Mouse (Mus musculus) embryonic fibroblast, embryonic 13.5 days (primary cell): ENCODE results near the gene Reep3. TPM values are rescaled to one million over a fixed set of nuclear protein-coding genes. Genes with fewer than 3 reads are reported as not detected.

Experiments used
- H3K27ac ChIP-seq: 2 replicates; pipeline ENCODE4 v1.5.1; 2012; ENCODE audit warnings: low read length, control low read depth, inconsistent platforms; ENCODE audit not compliant: insufficient read depth
- H3K4me1 ChIP-seq: 2 replicates; pipeline ENCODE4 v1.6.1; 2011; ENCODE audit warnings: low read length; ENCODE audit not compliant: control insufficient read depth, insufficient read depth
- H3K4me3 ChIP-seq: 2 replicates; pipeline ENCODE4 v1.5.1; 2011; ENCODE audit warnings: mild to moderate bottlenecking, control low read depth, low read length; ENCODE audit not compliant: insufficient read depth
- CTCF ChIP-seq: IDR thresholded peaks from 2 replicates; pipeline ENCODE4 v1.5.1; 2011; ENCODE audit warnings: mild to moderate bottlenecking, control low read depth, low read length, moderate library complexity, borderline replicate concordance; ENCODE audit not compliant: insufficient read depth
- POLR2A ChIP-seq: IDR thresholded peaks from 2 replicates; pipeline ENCODE4 v1.6.1; 2011; ENCODE audit warnings: low read depth, mild to moderate bottlenecking, control low read depth, low read length, moderate library complexity
- polyA plus RNA-seq: library from polyadenylated mRNA; stranded (reverse); fragments of >200 nt; gene quantifications from 2 replicates; pipeline ENCODE4 v1.2.4, GENCODE M21; 2011; ENCODE audit warnings: low read depth; ENCODE audit not compliant: missing spikeins, insufficient read length

The Reep3 gene
- polyA plus RNA-seq, 1 experiment: 76.0 TPM

DNA sequence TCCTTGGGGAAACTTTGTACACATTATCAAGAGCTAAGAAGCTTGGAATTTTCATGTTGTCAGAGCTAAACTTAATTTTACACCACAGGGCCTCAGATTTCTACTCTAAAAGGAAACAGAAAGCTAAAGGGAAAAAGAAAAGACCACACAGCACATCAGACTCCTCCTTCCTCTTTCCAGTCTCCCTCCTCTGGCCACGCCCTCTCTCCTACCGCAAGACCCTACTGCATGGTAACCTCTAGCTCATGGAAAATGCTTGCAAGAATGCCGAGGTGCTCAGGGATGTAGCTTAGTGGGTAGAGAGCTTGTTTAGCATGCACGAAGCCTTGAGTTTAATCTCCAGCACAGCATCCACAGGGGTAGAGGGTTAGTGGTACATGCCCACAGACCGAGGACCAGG lies 24.9 kb downstream of the Reep3 start:
- Histone ChIP-seq H3K4me3 (no peak overlapping the region), H3K27ac (no peak overlapping the region)
- TF ChIP-seq POLR2A (no peak), CTCF (no peak)

GRCm38 (mm10) chr10:67071389-67071788 lies 25.4 kb downstream of the Reep3 start:
- H3K4me1 ChIP-seq: no peaks in the 10 kb centered on the region
- no peak for TF ChIP-seq POLR2A
- no peak for TF ChIP-seq CTCF
- H3K4me3 ChIP-seq: no peak overlapping the region
- no peak overlapping the region for H3K27ac ChIP-seq

More for the DNA sequence above, 24.9 kb downstream of the Reep3 start:
- H3K4me1 ChIP-seq: no peaks in the 10 kb centered on the region

GRCm38 (mm10) chr10:67069013-67069412 lies 27.7 kb downstream of the Reep3 start:
- Histone ChIP-seq H3K4me3 (no peak overlapping the region), H3K27ac (no peak overlapping the region), H3K4me1 (no peaks in the 10 kb centered on the region)
- no peak for TF ChIP-seq POLR2A
- TF ChIP-seq CTCF: no peak

GRCm38 (mm10) chr10:67066421-67066820 lies 30.3 kb downstream of the Reep3 start:
- H3K27ac ChIP-seq: no peak overlapping the region
- no peak overlapping the region for H3K4me3 ChIP-seq
- H3K4me1 ChIP-seq: no peaks in the 10 kb centered on the region; the same call in 1 of the 2 replicates
- TF ChIP-seq POLR2A (no peak), CTCF (no peak)

GRCm38 (mm10) chr10:67065927-67066326 lies 30.8 kb downstream of the Reep3 start:
- Histone ChIP-seq H3K27ac (no peak overlapping the region), H3K4me3 (no peak overlapping the region), H3K4me1 (no peaks in the 10 kb centered on the region; the same call in 1 of the 2 replicates)
- TF ChIP-seq POLR2A (no peak), CTCF (no peak)

GRCm38 (mm10) chr10:67065277-67065887 lies 31.4 kb downstream of the Reep3 start:
- H3K4me3 ChIP-seq: no peak overlapping the region
- TF ChIP-seq CTCF (no peak), POLR2A (no peak)
- H3K4me1 ChIP-seq: no peaks in the 10 kb centered on the region; the same call in 1 of the 2 replicates
- no peak overlapping the region for H3K27ac ChIP-seq

DNA sequence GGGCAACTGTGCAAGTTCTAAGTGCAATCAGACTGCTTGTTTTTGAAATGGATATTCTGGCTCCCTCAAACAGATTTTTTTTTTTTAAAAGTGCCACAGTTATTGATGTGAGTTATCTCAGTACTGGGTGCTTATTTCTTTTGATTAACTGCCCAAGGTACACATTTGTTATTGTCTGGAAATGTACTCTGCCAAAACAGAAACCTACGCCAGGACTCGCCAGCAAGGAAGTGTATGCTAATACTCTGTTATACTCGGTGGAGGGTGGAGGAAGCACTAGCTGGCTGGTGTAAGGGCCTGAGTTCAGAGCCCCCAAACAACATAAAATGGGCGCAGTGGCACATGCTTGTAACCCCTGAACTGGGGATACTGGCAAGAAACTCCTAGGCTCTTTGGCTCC lies 34.9 kb downstream of the Reep3 start:
- TF ChIP-seq CTCF: no peak
- no peak for TF ChIP-seq POLR2A
- Histone ChIP-seq H3K4me1 (peaks cover 8% of the 10 kb centered on the region), H3K27ac (no peak overlapping the region), H3K4me3 (no peak overlapping the region)

DNA sequence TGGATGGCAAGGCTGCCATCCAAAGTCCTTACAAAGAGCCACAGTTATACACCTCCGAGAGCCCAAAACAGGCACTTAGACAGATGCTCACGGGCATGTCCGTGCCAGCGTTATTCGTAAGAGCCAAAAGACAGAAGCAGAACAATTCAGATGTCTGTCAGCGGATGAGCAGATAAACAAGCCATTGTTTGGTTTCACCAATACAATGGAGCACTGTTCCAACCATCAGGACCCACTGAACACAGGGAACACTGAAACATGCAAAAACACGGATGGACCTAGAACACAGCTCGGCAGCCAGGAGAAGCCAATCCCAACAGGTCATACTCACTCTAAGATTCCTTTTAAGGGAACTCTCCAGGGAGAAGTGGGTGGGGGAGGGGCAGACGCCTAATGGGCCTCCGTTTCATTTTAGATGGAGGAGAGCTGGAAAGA lies 35.4 kb downstream of the Reep3 start:
- TF ChIP-seq CTCF (no peak), POLR2A (no peak)
- peaks cover 11% of the 10 kb centered on the region for H3K4me1 ChIP-seq
- H3K4me3 ChIP-seq: no peak overlapping the region
- no peak overlapping the region for H3K27ac ChIP-seq

- Histone ChIP-seq H3K27ac (peak overlapping the region; percentile 49), H3K4me3 (no peak overlapping the region), H3K4me1 (peaks cover 16% of the 10 kb centered on the region)
- no peak for TF ChIP-seq CTCF
- no peak for TF ChIP-seq POLR2A
Measured at GRCm38 (mm10) chr10:67058702-67059101, 38.0 kb downstream of the Reep3 start.

GRCm38 (mm10) chr10:67058297-67058696 lies 38.4 kb downstream of the Reep3 start:
- TF ChIP-seq CTCF (no peak), POLR2A (no peak)
- Histone ChIP-seq H3K4me1 (peaks cover 18% of the 10 kb centered on the region), H3K4me3 (no peak overlapping the region), H3K27ac (peak overlapping the region; percentile 49; the same call in 1 of the 2 replicates)

- peaks cover 19% of the 10 kb centered on the region for H3K4me1 ChIP-seq
- H3K27ac ChIP-seq: peak overlapping the region; percentile 15; the same call in 1 of the 2 replicates
- H3K4me3 ChIP-seq: no peak overlapping the region
- TF ChIP-seq POLR2A (no peak), CTCF (no peak)
Measured at GRCm38 (mm10) chr10:67057696-67058095, 39.0 kb downstream of the Reep3 start.
